Mouse (Mus musculus): ENCODE data around the gene Znrf2.

GRCm38 (mm10) chr6:54842041-54842440, 25.3 kb downstream of the Znrf2 start:
- TF ChIP-seq MEF2A (IDR thresholded peaks at IDR 0.05; ENCODE audit: borderline replicate concordance, low read depth, low read length) (no peak), CTCF (conservative IDR thresholded peaks at IDR 0.05 in 1 of 2, IDR thresholded peaks at IDR 0.05 in 1 of 2; ENCODE audit: low read depth in 2 of 2, low read length in 2 of 2) (no peak), E2F4 (IDR thresholded peaks at IDR 0.05; ENCODE audit: insufficient replicate concordance, low read depth, low read length) (no peak), EP300 (IDR thresholded peaks at IDR 0.05; ENCODE audit: low read length) (no peak), POLR2A (IDR thresholded peaks at IDR 0.05; ENCODE audit: low read depth, low read length) (no peak), NELFE (IDR thresholded peaks at IDR 0.05; ENCODE audit: low read depth, low read length) (no peak), ETS1 (conservative IDR thresholded peaks at IDR 0.05; ENCODE audit: low read depth, low read length) (no peak)

All from CH12.LX (cell line).